Mouse (Mus musculus): ENCODE measurements at regions not wholly inside any gene's neighbourhood (a gene's known extent, or its start where the extent isn't known, plus 50 kb on each side); places are given as distances from the start of the nearest gene placed in this dataset.
"Not testable (repeated sequence)": the region's sequence is repeated elsewhere in the genome, so short reads cannot be mapped to it uniquely, and the experiment has no call there.

GRCm38 (mm10) chr1:94969543-94969942 is 343.9 kb upstream of the Fam174a start:
- no peak for DNase-seq (ENCODE audit: low spot score in 2 of 2)

- DNase-seq (ENCODE audit: low spot score in 2 of 2), result peak; percentile 19 to 24
Measured at GRCm38 (mm10) chr1:94970103-94970759, 343.2 kb upstream of the Fam174a start.

- no peak for DNase-seq (ENCODE audit: low spot score in 2 of 2)
Measured at GRCm38 (mm10) chr1:94993338-94993737, 320.1 kb upstream of the Fam174a start.

- no peak for DNase-seq (ENCODE audit: low spot score in 2 of 2)
Measured at GRCm38 (mm10) chr1:95003900-95004299, 309.5 kb upstream of the Fam174a start.

- no peak for DNase-seq (ENCODE audit: low spot score in 2 of 2)
Measured at GRCm38 (mm10) chr1:95030579-95030978, 282.8 kb upstream of the Fam174a start.

- DNase-seq (ENCODE audit: low spot score in 2 of 2), result not testable (repeated sequence)
Measured at GRCm38 (mm10) chr1:95033661-95034414, 279.6 kb upstream of the Fam174a start.

- no peak for DNase-seq (ENCODE audit: low spot score in 2 of 2)
Measured at GRCm38 (mm10) chr1:95038411-95038810, 275.0 kb upstream of the Fam174a start.

- DNase-seq (ENCODE audit: low spot score in 2 of 2), result no peak
Measured at GRCm38 (mm10) chr1:95040332-95040731, 273.1 kb upstream of the Fam174a start.

GRCm38 (mm10) chr1:95043355-95043754 is 270.1 kb upstream of the Fam174a start:
- DNase-seq (ENCODE audit: low spot score in 2 of 2), result no peak

GRCm38 (mm10) chr1:95064330-95065193 is 248.9 kb upstream of the Fam174a start:
- DNase-seq (ENCODE audit: low spot score in 2 of 2), result no peak

- DNase-seq (ENCODE audit: low spot score in 2 of 2), result no peak
Measured at GRCm38 (mm10) chr1:95065620-95066019, 247.8 kb upstream of the Fam174a start.

- DNase-seq (ENCODE audit: low spot score in 2 of 2), result no peak
Measured at GRCm38 (mm10) chr1:95066040-95066439, 247.4 kb upstream of the Fam174a start.

- no peak for DNase-seq (ENCODE audit: low spot score in 2 of 2)
Measured at GRCm38 (mm10) chr1:95075151-95075550, 238.3 kb upstream of the Fam174a start.

- DNase-seq (ENCODE audit: low spot score in 2 of 2), result no peak
Measured at GRCm38 (mm10) chr1:95109966-95110365, 203.5 kb upstream of the Fam174a start.

GRCm38 (mm10) chr1:95113493-95113892 is 199.9 kb upstream of the Fam174a start:
- no peak for DNase-seq (ENCODE audit: low spot score in 2 of 2)

- DNase-seq (ENCODE audit: low spot score in 2 of 2), result no peak
Measured at GRCm38 (mm10) chr1:95147531-95147930, 165.9 kb upstream of the Fam174a start.

- DNase-seq (ENCODE audit: low spot score in 2 of 2), result no peak
Measured at GRCm38 (mm10) chr1:95174013-95174582, 139.3 kb upstream of the Fam174a start.

GRCm38 (mm10) chr1:95218912-95219311 is 94.5 kb upstream of the Fam174a start:
- DNase-seq (ENCODE audit: low spot score in 2 of 2), result peak; percentile 61 to 81

- peak; percentile 21 to 42 for DNase-seq (ENCODE audit: low spot score in 2 of 2)
Measured at GRCm38 (mm10) chr1:95223289-95223688, 90.1 kb upstream of the Fam174a start.

GRCm38 (mm10) chr1:95241671-95242150 is 71.7 kb upstream of the Fam174a start:
- no peak for DNase-seq (ENCODE audit: low spot score in 2 of 2)

All from right cerebral cortex, postnatal 10 days (tissue).